Mouse (Mus musculus) heart, postnatal 10 days (tissue): Measurements from ENCODE around the gene Rbmx. TPM values are rescaled to one million over a fixed set of nuclear protein-coding genes. Genes with fewer than 3 reads are reported as not detected.

ENCODE experiments used
- total RNA-seq, 2 experiments: library from RNA; stranded (reverse); gene quantifications; 2 replicates each; pipeline ENCODE4 v1.2.3; 2021

Gene Rbmx
- total RNA-seq, 2 experiments from 2014 or later, result 57.3 to 57.8 TPM

Other genes with a start within 250 kb of the Rbmx start
- under 1 TPM in 1 of 2 experiments, not detected in 1; 0.22 TPM for gene Cd40lg, start 180.9 kb downstream of the Rbmx start, total RNA-seq
- gene Arhgef6, start 54.3 kb downstream of the Rbmx start, total RNA-seq, result 10 to 100 TPM; 77.6 to 80.0 TPM
- gene Gm364, start 16.1 kb upstream of the Rbmx start, total RNA-seq, result not detected
- gene Gpr101, start 110.7 kb upstream of the Rbmx start, total RNA-seq, result not detected